Mouse (Mus musculus): ENCODE measurements around the gene Lrrc72. TPM values are rescaled to one million over a fixed set of nuclear protein-coding genes. Genes with fewer than 3 reads are reported as not detected.

Gene Lrrc72
- polyA plus RNA-seq (2014; fragmentation: Nextera tagmentation; extraction: Ambion mirVana), result not detected in 2 replicates

GRCm38 (mm10) chr12:36253298-36253697 lies at the start of gene Lrrc72:
Gene Lrrc72 (minus strand): TSS chr12:36253398.
- DNase-seq (ENCODE audit: low spot score) (no peak), ATAC-seq (ENCODE audit: insufficient number of reproducible peaks, low FRiP score, low TSS enrichment, low read depth) (no peak)
- 96% methylated on average over 9 of the region's 9 CpGs for WGBS
- Histone ChIP-seq H3K9me3 (ENCODE audit: control insufficient read depth, low read length) (no peaks in the 10 kb centered on the region), H3K4me3 (ENCODE audit: low read depth, low read length) (no peak within 1 kb of the TSS), H3K36me3 (ENCODE audit: control insufficient read depth, insufficient read depth, low read length) (no peaks in the 10 kb centered on the region), H3K4me1 (ENCODE audit: control insufficient read depth, insufficient read depth, low read length) (no peaks in the 10 kb centered on the region), H3K9ac (ENCODE audit: low read length) (no peak within 1 kb of the TSS), H3K27ac (replicated peaks; ENCODE audit: low read depth, low read length) (no peak within 1 kb of the TSS), H3K27me3 (ENCODE audit: control insufficient read depth, insufficient read depth, low read length) (no peaks in the 10 kb centered on the region), H3K4me2 (ENCODE audit: low read depth, severe bottlenecking) (no peak within 1 kb of the TSS)

- Histone ChIP-seq H3K4me3 (ENCODE audit: low read depth, low read length) (no peak overlapping the region), H3K9me3 (ENCODE audit: control insufficient read depth, low read length) (no peaks in the 10 kb centered on the region), H3K27me3 (ENCODE audit: control insufficient read depth, insufficient read depth, low read length) (no peaks in the 10 kb centered on the region), H3K4me2 (ENCODE audit: low read depth, severe bottlenecking) (no peak overlapping the region), H3K4me1 (ENCODE audit: control insufficient read depth, insufficient read depth, low read length) (no peaks in the 10 kb centered on the region), H3K9ac (ENCODE audit: low read length) (no peak overlapping the region), H3K27ac (replicated peaks; ENCODE audit: low read depth, low read length) (no peak overlapping the region), H3K36me3 (ENCODE audit: control insufficient read depth, insufficient read depth, low read length) (no peaks in the 10 kb centered on the region)
- no peak for DNase-seq (ENCODE audit: low spot score)
- ATAC-seq (ENCODE audit: insufficient number of reproducible peaks, low FRiP score, low TSS enrichment, low read depth), result no peak
- 83% methylated on average over 12 of the region's 12 CpGs for WGBS
Measured at GRCm38 (mm10) chr12:36302326-36302725, 49.1 kb upstream of the Lrrc72 start.

GRCm38 (mm10) chr12:36291346-36291745 lies 38.1 kb upstream of the Lrrc72 start:
- H3K4me1 ChIP-seq (ENCODE audit: control insufficient read depth, insufficient read depth, low read length), result no peaks in the 10 kb centered on the region
- H3K27ac ChIP-seq (replicated peaks; ENCODE audit: low read depth, low read length), result no peak overlapping the region
- H3K9me3 ChIP-seq (ENCODE audit: control insufficient read depth, low read length), result no peaks in the 10 kb centered on the region
- ATAC-seq (ENCODE audit: insufficient number of reproducible peaks, low FRiP score, low TSS enrichment, low read depth), result no peak
- H3K4me3 ChIP-seq (ENCODE audit: low read depth, low read length), result no peak overlapping the region
- DNase-seq (ENCODE audit: low spot score), result no peak
- H3K9ac ChIP-seq (ENCODE audit: low read length), result no peak overlapping the region
- no peaks in the 10 kb centered on the region for H3K36me3 ChIP-seq (ENCODE audit: control insufficient read depth, insufficient read depth, low read length)
- whole genome bisulfite sequencing, result 90% methylated on average over 6 of the region's 6 CpGs
- no peaks in the 10 kb centered on the region for H3K27me3 ChIP-seq (ENCODE audit: control insufficient read depth, insufficient read depth, low read length)
- no peak overlapping the region for H3K4me2 ChIP-seq (ENCODE audit: low read depth, severe bottlenecking)

- no peaks in the 10 kb centered on the region for H3K9me3 ChIP-seq (ENCODE audit: control insufficient read depth, low read length)
- H3K27me3 ChIP-seq (ENCODE audit: control insufficient read depth, insufficient read depth, low read length), result no peaks in the 10 kb centered on the region
- H3K4me3 ChIP-seq (ENCODE audit: low read depth, low read length), result no peak overlapping the region
- no peak for ATAC-seq (ENCODE audit: insufficient number of reproducible peaks, low FRiP score, low TSS enrichment, low read depth)
- no peak overlapping the region for H3K4me2 ChIP-seq (ENCODE audit: low read depth, severe bottlenecking)
- no peaks in the 10 kb centered on the region for H3K4me1 ChIP-seq (ENCODE audit: control insufficient read depth, insufficient read depth, low read length)
- no peaks in the 10 kb centered on the region for H3K36me3 ChIP-seq (ENCODE audit: control insufficient read depth, insufficient read depth, low read length)
- H3K9ac ChIP-seq (ENCODE audit: low read length), result no peak overlapping the region
- H3K27ac ChIP-seq (replicated peaks; ENCODE audit: low read depth, low read length), result no peak overlapping the region
- DNase-seq (ENCODE audit: low spot score), result no peak
- 84% methylated on average over 4 of the region's 4 CpGs for WGBS
Measured at GRCm38 (mm10) chr12:36290465-36290864, 37.3 kb upstream of the Lrrc72 start.

GRCm38 (mm10) chr12:36289634-36290033 lies 36.4 kb upstream of the Lrrc72 start:
- WGBS, result 85% methylated on average over 8 of the region's 8 CpGs
- Histone ChIP-seq H3K36me3 (ENCODE audit: control insufficient read depth, insufficient read depth, low read length) (no peaks in the 10 kb centered on the region), H3K4me1 (ENCODE audit: control insufficient read depth, insufficient read depth, low read length) (no peaks in the 10 kb centered on the region), H3K27me3 (ENCODE audit: control insufficient read depth, insufficient read depth, low read length) (no peaks in the 10 kb centered on the region), H3K9ac (ENCODE audit: low read length) (no peak overlapping the region), H3K4me2 (ENCODE audit: low read depth, severe bottlenecking) (no peak overlapping the region), H3K27ac (replicated peaks; ENCODE audit: low read depth, low read length) (no peak overlapping the region), H3K9me3 (ENCODE audit: control insufficient read depth, low read length) (no peaks in the 10 kb centered on the region), H3K4me3 (ENCODE audit: low read depth, low read length) (no peak overlapping the region)
- DNase-seq (ENCODE audit: low spot score) (no peak), ATAC-seq (ENCODE audit: insufficient number of reproducible peaks, low FRiP score, low TSS enrichment, low read depth) (no peak)

GRCm38 (mm10) chr12:36274823-36275222 lies 21.6 kb upstream of the Lrrc72 start:
- H3K9me3 ChIP-seq (ENCODE audit: control insufficient read depth, low read length), result no peaks in the 10 kb centered on the region
- 69% methylated on average over 3 of the region's 3 CpGs for WGBS
- H3K4me1 ChIP-seq (ENCODE audit: control insufficient read depth, insufficient read depth, low read length), result no peaks in the 10 kb centered on the region
- ATAC-seq (ENCODE audit: insufficient number of reproducible peaks, low FRiP score, low TSS enrichment, low read depth) (no peak), DNase-seq (ENCODE audit: low spot score) (peak; percentile 27)
- no peak overlapping the region for H3K9ac ChIP-seq (ENCODE audit: low read length)
- no peak overlapping the region for H3K4me3 ChIP-seq (ENCODE audit: low read depth, low read length)
- H3K36me3 ChIP-seq (ENCODE audit: control insufficient read depth, insufficient read depth, low read length), result no peaks in the 10 kb centered on the region
- H3K4me2 ChIP-seq (ENCODE audit: low read depth, severe bottlenecking), result no peak overlapping the region
- H3K27ac ChIP-seq (replicated peaks; ENCODE audit: low read depth, low read length), result no peak overlapping the region
- H3K27me3 ChIP-seq (ENCODE audit: control insufficient read depth, insufficient read depth, low read length), result no peaks in the 10 kb centered on the region

- 88% methylated on average over 8 of the region's 8 CpGs for WGBS
- Histone ChIP-seq H3K27me3 (ENCODE audit: control insufficient read depth, insufficient read depth, low read length) (no peaks in the 10 kb centered on the region), H3K4me3 (ENCODE audit: low read depth, low read length) (no peak overlapping the region), H3K27ac (replicated peaks; ENCODE audit: low read depth, low read length) (no peak overlapping the region), H3K36me3 (ENCODE audit: control insufficient read depth, insufficient read depth, low read length) (no peaks in the 10 kb centered on the region), H3K4me2 (ENCODE audit: low read depth, severe bottlenecking) (no peak overlapping the region), H3K4me1 (ENCODE audit: control insufficient read depth, insufficient read depth, low read length) (no peaks in the 10 kb centered on the region), H3K9me3 (ENCODE audit: control insufficient read depth, low read length) (no peaks in the 10 kb centered on the region), H3K9ac (ENCODE audit: low read length) (no peak overlapping the region)
- DNase-seq (ENCODE audit: low spot score), result no peak
- ATAC-seq (ENCODE audit: insufficient number of reproducible peaks, low FRiP score, low TSS enrichment, low read depth), result no peak
Measured at GRCm38 (mm10) chr12:36267670-36268246, 14.6 kb upstream of the Lrrc72 start.

GRCm38 (mm10) chr12:36262116-36262721 lies 9.0 kb upstream of the Lrrc72 start:
- no peak overlapping the region for H3K9ac ChIP-seq (ENCODE audit: low read length)
- no peak for ATAC-seq (ENCODE audit: insufficient number of reproducible peaks, low FRiP score, low TSS enrichment, low read depth)
- H3K4me3 ChIP-seq (ENCODE audit: low read depth, low read length), result no peak overlapping the region
- 87% methylated on average over 11 of the region's 11 CpGs for WGBS
- no peaks in the 10 kb centered on the region for H3K4me1 ChIP-seq (ENCODE audit: control insufficient read depth, insufficient read depth, low read length)
- no peak overlapping the region for H3K27ac ChIP-seq (replicated peaks; ENCODE audit: low read depth, low read length)
- H3K36me3 ChIP-seq (ENCODE audit: control insufficient read depth, insufficient read depth, low read length), result no peaks in the 10 kb centered on the region
- no peak for DNase-seq (ENCODE audit: low spot score)
- H3K9me3 ChIP-seq (ENCODE audit: control insufficient read depth, low read length), result no peaks in the 10 kb centered on the region
- H3K4me2 ChIP-seq (ENCODE audit: low read depth, severe bottlenecking), result no peak overlapping the region
- H3K27me3 ChIP-seq (ENCODE audit: control insufficient read depth, insufficient read depth, low read length), result no peaks in the 10 kb centered on the region

- H3K27me3 ChIP-seq (ENCODE audit: control insufficient read depth, insufficient read depth, low read length), result no peaks in the 10 kb centered on the region
- no peak overlapping the region for H3K4me2 ChIP-seq (ENCODE audit: low read depth, severe bottlenecking)
- H3K4me1 ChIP-seq (ENCODE audit: control insufficient read depth, insufficient read depth, low read length), result no peaks in the 10 kb centered on the region
- 76% methylated on average over 5 of the region's 5 CpGs for WGBS
- no peak overlapping the region for H3K4me3 ChIP-seq (ENCODE audit: low read depth, low read length)
- DNase-seq (ENCODE audit: low spot score) (peak; percentile 28), ATAC-seq (ENCODE audit: insufficient number of reproducible peaks, low FRiP score, low TSS enrichment, low read depth) (no peak)
- no peak overlapping the region for H3K9ac ChIP-seq (ENCODE audit: low read length)
- no peaks in the 10 kb centered on the region for H3K9me3 ChIP-seq (ENCODE audit: control insufficient read depth, low read length)
- H3K36me3 ChIP-seq (ENCODE audit: control insufficient read depth, insufficient read depth, low read length), result no peaks in the 10 kb centered on the region
- H3K27ac ChIP-seq (replicated peaks; ENCODE audit: low read depth, low read length), result no peak overlapping the region
Measured at GRCm38 (mm10) chr12:36255413-36255812, 2.2 kb upstream of the Lrrc72 start.

All from limb, embryonic 11.5 days (tissue).